Mouse (Mus musculus) midbrain, embryonic 10.5 days (tissue): ENCODE measurements around the gene Mpst. TPM values are rescaled to one million over a fixed set of nuclear protein-coding genes. Genes with fewer than 3 reads are reported as not detected.

Experiments used
- DNase-seq: peaks from one replicate; pipeline ENCODE4 v3.0.0-alpha.2; 2017; ENCODE audit warnings: low spot score
- H3K27ac ChIP-seq: fragments of 300-500 bp; sonication (generic); replicated peaks from 2 replicates; pipeline ENCODE4 v1.5.1; 2016; ENCODE audit warnings: mild to moderate bottlenecking
- H3K27me3 ChIP-seq: fragments of 300-500 bp; sonication (generic); 2 replicates; pipeline ENCODE4 v1.6.1; 2016; ENCODE audit warnings: low read depth, mild to moderate bottlenecking; ENCODE audit not compliant: poor library complexity, severe bottlenecking
- H3K36me3 ChIP-seq: fragments of 300-500 bp; sonication (generic); 2 replicates; pipeline ENCODE4 v1.6.1; 2016; ENCODE audit warnings: mild to moderate bottlenecking, moderate library complexity
- H3K4me1 ChIP-seq: fragments of 300-500 bp; sonication (generic); 2 replicates; pipeline ENCODE4 v1.6.1; 2016
- H3K4me3 ChIP-seq: fragments of 300-500 bp; sonication (generic); 2 replicates; pipeline ENCODE4 v1.5.1; 2016; ENCODE audit warnings: mild to moderate bottlenecking, moderate library complexity
- H3K9me3 ChIP-seq: fragments of 300-500 bp; sonication (generic); replicated peaks from 2 replicates; pipeline ENCODE4 v1.6.1; 2016; ENCODE audit warnings: mild to moderate bottlenecking
- WGBS: fragments of 180-500 bp; shearing (Covaris S2); methylation state at CpG from one replicate; pipeline ENCODE4 v1.1.7; 2016; 5-methylcytosine and 5-hydroxymethylcytosine counted together
- polyA plus RNA-seq: library from polyadenylated mRNA; unstranded; fragments of >200 nt; fragmentation: Nextera tagmentation; extraction: Ambion mirVana; gene quantifications from 2 replicates; pipeline ENCODE4 v1.2.1, GENCODE M21; 2016

Gene Mpst
- polyA plus RNA-seq, 1 experiment from 2014 or later, result 1.6 TPM

DNA sequence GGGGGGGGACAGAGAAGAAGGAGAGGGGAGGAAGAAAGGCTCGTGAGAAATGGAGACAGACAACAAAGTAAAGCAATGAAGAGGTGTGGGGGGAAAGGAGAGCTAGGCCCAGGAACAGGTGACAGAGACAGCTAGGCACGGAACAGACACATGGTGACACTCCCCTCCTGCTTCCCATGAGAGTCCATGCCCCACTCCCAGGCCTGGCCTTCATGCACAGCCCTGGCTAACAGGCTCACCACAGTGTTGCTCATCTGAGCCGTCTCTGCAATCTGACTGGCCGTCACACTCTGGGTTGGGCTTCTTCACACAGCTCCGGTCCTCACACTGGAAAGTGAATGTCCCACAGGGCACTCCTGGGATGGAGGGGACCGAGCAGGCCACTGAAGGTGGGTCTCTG, 37.6 kb downstream of the Mpst start:
- Histone ChIP-seq H3K9me3 (no peaks in the 10 kb centered on the region), H3K4me1 (peaks cover 57% of the 10 kb centered on the region)
- WGBS, result 56% methylated on average over 6 of the region's 6 CpGs

DNA sequence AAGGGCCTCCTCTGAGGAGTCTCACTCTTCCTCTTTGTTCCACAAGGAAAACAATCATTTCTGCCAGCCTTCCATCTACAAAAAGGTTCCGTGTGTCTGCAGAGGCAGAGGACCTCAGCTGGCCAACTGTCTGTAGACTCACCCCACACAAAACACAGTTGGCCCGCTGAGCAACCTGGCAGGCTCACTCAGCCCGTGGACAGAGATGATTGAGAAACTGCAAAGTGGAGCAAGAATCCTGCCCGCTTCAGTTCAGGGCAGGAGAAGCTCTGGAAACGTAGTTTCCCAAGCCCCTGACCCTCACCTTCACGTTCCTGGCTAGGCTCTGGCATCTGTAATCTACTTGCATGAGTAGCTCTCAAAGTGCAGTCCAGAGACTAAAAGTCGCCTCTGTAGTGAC, 40.9 kb downstream of the Mpst start:
- no peaks in the 10 kb centered on the region for H3K36me3 ChIP-seq
- no peak for DNase-seq
- H3K27me3 ChIP-seq, result no peaks in the 10 kb centered on the region
- peaks cover 50% of the 10 kb centered on the region for H3K4me1 ChIP-seq
- H3K4me3 ChIP-seq, result no peak overlapping the region
- 31% methylated on average over 7 of the region's 7 CpGs for WGBS
- no peaks in the 10 kb centered on the region for H3K9me3 ChIP-seq
- peak overlapping the region; percentile 84 for H3K27ac ChIP-seq

More for the DNA sequence above, 37.6 kb downstream of the Mpst start:
- Histone ChIP-seq H3K27ac (peak overlapping the region; percentile 47), H3K27me3 (no peaks in the 10 kb centered on the region), H3K4me3 (no peak overlapping the region), H3K36me3 (no peaks in the 10 kb centered on the region)
- DNase-seq, result no peak

DNA sequence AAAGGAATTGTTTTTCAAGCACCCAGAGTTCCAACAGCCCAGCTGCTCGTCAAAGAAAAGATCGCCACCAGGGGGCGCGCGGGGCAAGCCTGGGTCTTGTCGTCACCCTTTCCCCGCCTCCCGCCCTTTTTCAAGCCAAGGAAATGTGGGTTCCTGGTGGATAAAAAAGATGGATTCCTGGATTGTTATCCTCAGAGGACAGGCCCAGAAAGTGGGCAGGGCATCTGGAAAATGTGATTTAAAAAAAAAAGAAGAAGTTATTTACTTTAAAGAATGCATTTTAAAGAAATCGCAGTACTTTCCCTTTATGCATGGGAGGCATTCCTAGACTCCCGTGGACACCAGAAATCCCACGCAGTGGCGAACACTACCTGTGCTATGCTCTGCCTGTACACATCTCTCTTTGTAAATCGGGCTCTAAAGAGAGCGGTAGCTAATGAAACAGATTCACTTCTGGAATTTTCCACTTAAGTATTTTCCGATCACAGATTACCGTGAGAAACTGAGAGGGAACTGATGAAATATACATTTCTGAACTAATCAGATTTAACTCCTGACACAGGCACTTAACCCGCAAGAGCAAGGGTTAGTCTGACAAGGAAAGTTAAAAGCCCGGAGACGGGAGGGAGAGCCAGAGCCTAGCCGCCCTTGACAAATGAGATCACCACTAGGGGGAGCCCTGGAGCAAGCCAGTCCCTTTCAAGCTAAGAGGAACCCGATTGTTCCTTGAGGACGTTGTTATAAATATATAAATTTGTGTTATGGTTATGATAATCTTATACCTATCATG, 41.7 kb downstream of the Mpst start:
- Histone ChIP-seq H3K27ac (peak overlapping the region; percentile 84), H3K36me3 (no peaks in the 10 kb centered on the region), H3K27me3 (no peaks in the 10 kb centered on the region), H3K4me3 (peak overlapping the region; percentile 47), H3K4me1 (peaks cover 49% of the 10 kb centered on the region), H3K9me3 (no peaks in the 10 kb centered on the region)
- WGBS, result 2% methylated on average over 22 of the region's 22 CpGs
- peak; percentile 94 for DNase-seq

- no peak for DNase-seq
- Histone ChIP-seq H3K27me3 (no peaks in the 10 kb centered on the region), H3K4me3 (no peak overlapping the region), H3K9me3 (no peaks in the 10 kb centered on the region), H3K4me1 (peaks cover 38% of the 10 kb centered on the region), H3K27ac (peak overlapping the region; percentile 84; the same call in 1 of the 2 replicates), H3K36me3 (no peaks in the 10 kb centered on the region)
- 78% methylated on average over 6 of the region's 6 CpGs for WGBS
Measured at GRCm38 (mm10) chr15:78449131-78449530, 42.9 kb downstream of the Mpst start.

GRCm38 (mm10) chr15:78449694-78450418, 43.6 kb downstream of the Mpst start:
- no peaks in the 10 kb centered on the region for H3K36me3 ChIP-seq
- H3K4me1 ChIP-seq, result peaks cover 39% of the 10 kb centered on the region
- 65% methylated on average over 7 of the region's 7 CpGs for WGBS
- H3K4me3 ChIP-seq, result no peak overlapping the region
- no peak for DNase-seq
- no peaks in the 10 kb centered on the region for H3K9me3 ChIP-seq
- H3K27ac ChIP-seq, result peak overlapping the region; percentile 7
- no peaks in the 10 kb centered on the region for H3K27me3 ChIP-seq

GRCm38 (mm10) chr15:78450419-78450768, 44.2 kb downstream of the Mpst start:
- peaks cover 39% of the 10 kb centered on the region for H3K4me1 ChIP-seq
- H3K27ac ChIP-seq, result peak overlapping the region; percentile 7
- H3K9me3 ChIP-seq, result no peaks in the 10 kb centered on the region
- H3K27me3 ChIP-seq, result no peaks in the 10 kb centered on the region
- H3K36me3 ChIP-seq, result no peaks in the 10 kb centered on the region
- H3K4me3 ChIP-seq, result no peak overlapping the region
- no peak for DNase-seq
- WGBS, result 89% methylated on average over 6 of the region's 6 CpGs

- H3K4me1 ChIP-seq, result peaks cover 39% of the 10 kb centered on the region
- no peak for DNase-seq
- H3K27me3 ChIP-seq, result no peaks in the 10 kb centered on the region
- no peaks in the 10 kb centered on the region for H3K9me3 ChIP-seq
- no peak overlapping the region for H3K4me3 ChIP-seq
- 87% methylated on average over 2 of the region's 2 CpGs for WGBS
- H3K27ac ChIP-seq, result peak overlapping the region; percentile 49; the same call in 1 of the 2 replicates
- no peaks in the 10 kb centered on the region for H3K36me3 ChIP-seq
Measured at GRCm38 (mm10) chr15:78451201-78451600, 45.0 kb downstream of the Mpst start.

DNA sequence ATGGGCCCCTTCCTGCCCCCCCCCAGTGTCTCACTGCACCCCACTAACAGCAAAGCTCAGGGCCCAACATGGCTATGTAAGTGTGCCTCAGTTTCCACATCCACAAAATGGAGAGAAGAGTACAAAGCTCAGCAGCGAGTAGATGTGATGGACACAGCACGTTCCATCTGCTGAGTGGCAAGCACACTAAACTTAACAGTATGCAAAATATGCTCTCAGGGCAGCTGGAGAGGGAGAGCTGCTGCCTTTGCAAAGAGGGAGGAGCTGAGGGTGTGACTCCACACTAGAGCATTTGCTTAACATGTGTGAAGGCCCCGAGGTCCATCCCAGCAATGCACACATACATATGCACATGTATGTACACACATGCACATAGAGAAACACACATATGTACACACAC, 46.7 kb downstream of the Mpst start:
- 89% methylated on average over 3 of the region's 3 CpGs for WGBS
- no peak overlapping the region for H3K27ac ChIP-seq
- H3K36me3 ChIP-seq, result no peaks in the 10 kb centered on the region
- no peaks in the 10 kb centered on the region for H3K27me3 ChIP-seq
- DNase-seq, result no peak
- no peak overlapping the region for H3K4me3 ChIP-seq
- H3K9me3 ChIP-seq, result no peaks in the 10 kb centered on the region
- H3K4me1 ChIP-seq, result peaks cover 25% of the 10 kb centered on the region

- WGBS, result 86% methylated on average over 4 of the region's 4 CpGs
- Histone ChIP-seq H3K9me3 (no peaks in the 10 kb centered on the region), H3K36me3 (no peaks in the 10 kb centered on the region), H3K27me3 (no peaks in the 10 kb centered on the region), H3K27ac (no peak overlapping the region), H3K4me3 (no peak overlapping the region), H3K4me1 (peaks cover 6% of the 10 kb centered on the region; the same call in 1 of the 2 replicates)
- no peak for DNase-seq
Measured at GRCm38 (mm10) chr15:78455168-78455567, 49.0 kb downstream of the Mpst start.

GRCm38 (mm10) chr15:78456051-78456450, 49.8 kb downstream of the Mpst start:
- Histone ChIP-seq H3K4me1 (0 out of 2 replicates have a peak, but pooled peaks cover 2% of the 10 kb centered on the region), H3K36me3 (no peaks in the 10 kb centered on the region)
- WGBS, result 59% methylated on average over 7 of the region's 7 CpGs

GRCm38 (mm10) chr15:78457193-78457592, 51.0 kb downstream of the Mpst start:
- Histone ChIP-seq H3K9me3 (no peaks in the 10 kb centered on the region), H3K4me1 (0 out of 2 replicates have a peak, but pooled peaks cover 2% of the 10 kb centered on the region), H3K27ac (no peak overlapping the region), H3K27me3 (no peaks in the 10 kb centered on the region), H3K36me3 (no peaks in the 10 kb centered on the region), H3K4me3 (no peak overlapping the region)
- DNase-seq, result no peak
- WGBS, result 81% methylated on average over 10 of the region's 10 CpGs

More at GRCm38 (mm10) chr15:78456051-78456450, 49.8 kb downstream of the Mpst start:
- Histone ChIP-seq H3K9me3 (no peaks in the 10 kb centered on the region), H3K4me3 (no peak overlapping the region), H3K27ac (no peak overlapping the region), H3K27me3 (no peaks in the 10 kb centered on the region)
- DNase-seq, result no peak

- H3K36me3 ChIP-seq, result no peaks in the 10 kb centered on the region
- WGBS, result 88% methylated on average over 2 of the region's 2 CpGs
- no peaks in the 10 kb centered on the region for H3K4me1 ChIP-seq
- no peaks in the 10 kb centered on the region for H3K9me3 ChIP-seq
- no peak for DNase-seq
- no peaks in the 10 kb centered on the region; the same call in 1 of the 2 replicates for H3K27me3 ChIP-seq
- H3K27ac ChIP-seq, result no peak overlapping the region
- no peak overlapping the region for H3K4me3 ChIP-seq
Measured at GRCm38 (mm10) chr15:78462981-78463380, 56.8 kb downstream of the Mpst start.
